Mouse (Mus musculus) spleen, adult 2 months (tissue): ENCODE results near the gene Cmc2.

ENCODE experiments used
- CTCF ChIP-seq: fragments of 200-500 bp; IDR thresholded peaks from 2 replicates; pipeline ENCODE4 v1.5.1; 2011; ENCODE audit warnings: mild to moderate bottlenecking, inconsistent platforms; ENCODE audit not compliant: insufficient read depth, insufficient read length, insufficient replicate concordance; ENCODE audit errors: extremely low read depth
- POLR2A ChIP-seq: fragments of 200-500 bp; IDR thresholded peaks from 2 replicates; pipeline ENCODE4 v1.6.1; 2011; ENCODE audit warnings: low read depth, low read length, inconsistent platforms

DNA sequence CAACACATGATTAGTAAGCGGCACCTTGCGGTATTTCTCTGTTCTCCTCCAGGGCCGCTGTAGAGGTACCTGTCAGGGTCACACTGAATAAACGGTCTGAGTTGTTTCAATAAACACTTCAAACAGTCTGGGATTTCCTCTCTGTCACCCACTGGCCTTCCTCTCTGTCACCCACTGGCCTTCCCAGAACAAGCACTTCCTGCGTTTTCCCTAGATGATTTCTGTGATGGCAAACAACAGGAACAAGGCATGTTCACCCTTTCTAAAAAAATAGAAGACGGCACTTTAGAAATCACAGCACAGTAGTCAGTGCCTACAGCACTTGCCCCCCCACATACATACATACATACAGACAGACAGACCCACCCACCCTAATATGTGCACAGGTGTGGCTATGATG is 25.7 kb downstream of the Cmc2 start:
- no peak for TF ChIP-seq POLR2A
- no peak for TF ChIP-seq CTCF
